Mouse (Mus musculus): Measurements from ENCODE around the gene Dst. TPM values are rescaled to one million over a fixed set of nuclear protein-coding genes. Genes with fewer than 3 reads are reported as not detected.

Gene Dst
- polyA plus RNA-seq, 1 experiment from 2014 or later, result 17.9 TPM

GRCm38 (mm10) chr1:34132875-34133274 is 224.8 kb downstream of the Dst start:
- H3K27ac ChIP-seq (replicated peaks), result peak overlapping the region; percentile 94
- H3K36me3 ChIP-seq, result peaks cover 17% of the 10 kb centered on the region
- H3K27me3 ChIP-seq (replicated peaks), result no peaks in the 10 kb centered on the region
- ATAC-seq (ENCODE audit: extremely low read depth, insufficient number of reproducible peaks, low FRiP score, low TSS enrichment), result no peak
- H3K4me2 ChIP-seq, result peak overlapping the region; percentile 58
- WGBS, result 25% methylated on average over 16 of the region's 16 CpGs
- peak overlapping the region; percentile 71 for H3K9ac ChIP-seq
- H3K9me3 ChIP-seq, result no peaks in the 10 kb centered on the region
- H3K4me3 ChIP-seq, result peak overlapping the region; percentile 22
- H3K4me1 ChIP-seq, result peaks cover 71% of the 10 kb centered on the region

DNA sequence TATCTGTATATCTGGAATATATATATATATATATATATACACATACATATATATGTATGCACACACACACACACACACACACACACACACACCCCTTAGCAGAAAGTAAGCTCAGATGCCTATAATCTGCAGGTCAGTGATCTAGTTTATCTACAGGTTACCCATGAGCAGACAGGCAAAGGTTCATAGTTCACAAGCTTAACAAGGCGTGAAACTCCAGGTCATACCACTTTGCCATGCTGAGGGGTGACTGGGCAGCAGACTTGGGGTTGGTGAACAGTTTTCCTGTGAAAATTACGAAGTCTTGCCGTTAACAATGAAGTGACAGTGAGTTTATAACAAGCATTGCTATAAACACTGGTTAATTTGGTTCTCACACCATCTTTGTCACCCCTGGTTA is 227.5 kb downstream of the Dst start:
- no peak overlapping the region for H3K4me2 ChIP-seq
- H3K4me3 ChIP-seq, result no peak overlapping the region
- peaks cover 60% of the 10 kb centered on the region for H3K4me1 ChIP-seq
- no peak for ATAC-seq (ENCODE audit: extremely low read depth, insufficient number of reproducible peaks, low FRiP score, low TSS enrichment)
- no peak overlapping the region for H3K27ac ChIP-seq (replicated peaks)
- H3K36me3 ChIP-seq, result peaks cover 17% of the 10 kb centered on the region
- no peak overlapping the region for H3K9ac ChIP-seq
- no peaks in the 10 kb centered on the region for H3K27me3 ChIP-seq (replicated peaks)
- H3K9me3 ChIP-seq, result no peaks in the 10 kb centered on the region
- 88% methylated on average over 3 of the region's 3 CpGs for WGBS

DNA sequence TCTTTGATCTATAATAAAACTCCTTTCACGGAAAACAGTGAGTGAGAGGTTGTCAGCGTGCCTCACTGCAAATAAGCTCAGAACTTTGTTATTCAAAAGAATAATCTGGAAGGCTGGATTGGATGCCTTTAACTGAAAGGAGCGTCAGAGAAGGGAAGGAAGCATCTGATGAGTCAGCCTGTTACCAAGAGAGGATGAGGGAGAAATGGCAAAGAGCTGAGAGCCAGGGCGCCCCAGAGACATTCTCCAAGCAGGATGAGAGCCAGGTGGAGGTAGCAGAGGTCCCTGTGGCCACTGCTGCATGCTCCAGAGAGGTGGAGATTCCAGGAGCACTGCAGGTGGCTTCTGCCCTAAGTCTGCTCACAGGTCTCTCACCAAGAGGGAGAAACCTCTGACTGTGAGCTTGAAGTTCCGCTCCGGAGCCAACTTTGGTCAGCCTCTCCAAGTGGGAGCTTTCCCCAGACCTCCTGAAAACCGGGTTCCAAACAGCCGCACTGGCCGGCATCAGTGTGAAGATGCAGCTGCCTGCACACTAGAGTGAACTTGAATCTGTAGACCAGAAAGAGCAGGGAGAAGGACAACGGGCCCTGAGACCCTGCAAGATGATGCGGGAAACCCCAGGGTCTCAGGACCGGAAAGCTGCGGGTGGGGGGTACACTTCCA is 231.3 kb downstream of the Dst start:
- 60% methylated on average over 13 of the region's 13 CpGs for WGBS
- H3K27ac ChIP-seq (replicated peaks), result no peak overlapping the region; the same call in 1 of the 2 replicates
- H3K9me3 ChIP-seq, result no peaks in the 10 kb centered on the region
- H3K4me2 ChIP-seq, result no peak overlapping the region
- H3K4me3 ChIP-seq, result no peak overlapping the region
- ATAC-seq (ENCODE audit: extremely low read depth, insufficient number of reproducible peaks, low FRiP score, low TSS enrichment), result no peak
- peaks cover 55% of the 10 kb centered on the region for H3K4me1 ChIP-seq
- peaks cover 17% of the 10 kb centered on the region for H3K36me3 ChIP-seq
- no peaks in the 10 kb centered on the region for H3K27me3 ChIP-seq (replicated peaks)
- H3K9ac ChIP-seq, result no peak overlapping the region

- H3K9ac ChIP-seq, result no peak overlapping the region
- no peak overlapping the region for H3K27ac ChIP-seq (replicated peaks)
- no peak overlapping the region for H3K4me2 ChIP-seq
- H3K27me3 ChIP-seq (replicated peaks), result no peaks in the 10 kb centered on the region
- no peak overlapping the region for H3K4me3 ChIP-seq
- peaks cover 16% of the 10 kb centered on the region for H3K36me3 ChIP-seq
- no peaks in the 10 kb centered on the region for H3K9me3 ChIP-seq
- peaks cover 48% of the 10 kb centered on the region for H3K4me1 ChIP-seq
- 76% methylated on average over 6 of the region's 6 CpGs for WGBS
- ATAC-seq (ENCODE audit: extremely low read depth, insufficient number of reproducible peaks, low FRiP score, low TSS enrichment), result no peak
These were observed 231.9 kb downstream of the Dst start for GRCm38 (mm10) chr1:34139871-34140471.

- peaks cover 46% of the 10 kb centered on the region for H3K4me1 ChIP-seq
- H3K27me3 ChIP-seq (replicated peaks), result no peaks in the 10 kb centered on the region
- no peak for ATAC-seq (ENCODE audit: extremely low read depth, insufficient number of reproducible peaks, low FRiP score, low TSS enrichment)
- 0 out of 2 replicates have a peak overlapping the region, but pooled peaks have one; percentile 33 for H3K27ac ChIP-seq (replicated peaks)
- H3K36me3 ChIP-seq, result peaks cover 10% of the 10 kb centered on the region
- no peaks in the 10 kb centered on the region for H3K9me3 ChIP-seq
- WGBS, result 58% methylated on average over 3 of the region's 3 CpGs
- H3K4me2 ChIP-seq, result no peak overlapping the region
- no peak overlapping the region for H3K9ac ChIP-seq
- H3K4me3 ChIP-seq, result no peak overlapping the region
These were observed 232.7 kb downstream of the Dst start for GRCm38 (mm10) chr1:34140686-34141085.

- no peak overlapping the region for H3K4me2 ChIP-seq
- peaks cover 46% of the 10 kb centered on the region for H3K4me1 ChIP-seq
- WGBS, result 46% methylated on average over 9 of the region's 9 CpGs
- no peak for ATAC-seq (ENCODE audit: extremely low read depth, insufficient number of reproducible peaks, low FRiP score, low TSS enrichment)
- no peak overlapping the region for H3K4me3 ChIP-seq
- H3K27ac ChIP-seq (replicated peaks), result no peak overlapping the region; the same call in 1 of the 2 replicates
- H3K36me3 ChIP-seq, result peaks cover 5% of the 10 kb centered on the region; the same call in 1 of the 2 replicates
- H3K9ac ChIP-seq, result no peak overlapping the region
- H3K27me3 ChIP-seq (replicated peaks), result no peaks in the 10 kb centered on the region
- H3K9me3 ChIP-seq, result no peaks in the 10 kb centered on the region
These were observed 235.0 kb downstream of the Dst start for GRCm38 (mm10) chr1:34142951-34143580.

GRCm38 (mm10) chr1:34144826-34145225 is 236.8 kb downstream of the Dst start:
- Histone ChIP-seq H3K4me2 (no peak overlapping the region), H3K4me1 (peaks cover 37% of the 10 kb centered on the region), H3K9me3 (no peaks in the 10 kb centered on the region), H3K36me3 (peaks cover 7% of the 10 kb centered on the region; the same call in 1 of the 2 replicates), H3K9ac (no peak overlapping the region), H3K27ac (replicated peaks) (no peak overlapping the region), H3K4me3 (no peak overlapping the region), H3K27me3 (replicated peaks) (no peaks in the 10 kb centered on the region)
- WGBS, result 91% methylated on average over 7 of the region's 7 CpGs
- no peak for ATAC-seq (ENCODE audit: extremely low read depth, insufficient number of reproducible peaks, low FRiP score, low TSS enrichment)

GRCm38 (mm10) chr1:34148039-34148438 is 240.0 kb downstream of the Dst start:
- Histone ChIP-seq H3K4me3 (no peak overlapping the region), H3K4me2 (no peak overlapping the region), H3K27ac (replicated peaks) (no peak overlapping the region), H3K4me1 (peaks cover 8% of the 10 kb centered on the region), H3K36me3 (peaks cover 16% of the 10 kb centered on the region; the same call in 1 of the 2 replicates), H3K9ac (no peak overlapping the region), H3K27me3 (replicated peaks) (no peaks in the 10 kb centered on the region), H3K9me3 (no peaks in the 10 kb centered on the region)
- no peak for ATAC-seq (ENCODE audit: extremely low read depth, insufficient number of reproducible peaks, low FRiP score, low TSS enrichment)
- WGBS, result 87% methylated on average over 11 of the region's 11 CpGs

- Histone ChIP-seq H3K9ac (no peak overlapping the region), H3K36me3 (peaks cover 34% of the 10 kb centered on the region; the same call in 1 of the 2 replicates), H3K27me3 (replicated peaks) (no peaks in the 10 kb centered on the region), H3K27ac (replicated peaks) (peak overlapping the region; percentile 57), H3K4me2 (no peak overlapping the region), H3K4me3 (no peak overlapping the region), H3K4me1 (no peaks in the 10 kb centered on the region), H3K9me3 (no peaks in the 10 kb centered on the region)
- no peak for ATAC-seq (ENCODE audit: extremely low read depth, insufficient number of reproducible peaks, low FRiP score, low TSS enrichment)
- whole genome bisulfite sequencing, result 64% methylated on average over 10 of the region's 10 CpGs
These were observed 242.5 kb downstream of the Dst start for GRCm38 (mm10) chr1:34150416-34151093.

- WGBS, result 84% methylated on average over 5 of the region's 5 CpGs
- no peak for ATAC-seq (ENCODE audit: extremely low read depth, insufficient number of reproducible peaks, low FRiP score, low TSS enrichment)
- H3K27ac ChIP-seq (replicated peaks), result no peak overlapping the region
- no peak overlapping the region for H3K4me3 ChIP-seq
- H3K9ac ChIP-seq, result no peak overlapping the region
- H3K4me1 ChIP-seq, result peaks cover 1% of the 10 kb centered on the region; the same call in 1 of the 2 replicates
- no peak overlapping the region for H3K4me2 ChIP-seq
- no peaks in the 10 kb centered on the region for H3K9me3 ChIP-seq
- no peaks in the 10 kb centered on the region for H3K27me3 ChIP-seq (replicated peaks)
- peaks cover 42% of the 10 kb centered on the region; the same call in 1 of the 2 replicates for H3K36me3 ChIP-seq
These were observed 244.7 kb downstream of the Dst start for GRCm38 (mm10) chr1:34152683-34153082.

GRCm38 (mm10) chr1:34156058-34156457 is 248.0 kb downstream of the Dst start:
- Histone ChIP-seq H3K27ac (replicated peaks) (no peak overlapping the region), H3K36me3 (peaks cover 55% of the 10 kb centered on the region), H3K9ac (no peak overlapping the region), H3K4me2 (no peak overlapping the region), H3K27me3 (replicated peaks) (no peaks in the 10 kb centered on the region), H3K4me3 (no peak overlapping the region), H3K4me1 (peaks cover 3% of the 10 kb centered on the region; the same call in 1 of the 2 replicates), H3K9me3 (no peaks in the 10 kb centered on the region)
- no peak for ATAC-seq (ENCODE audit: extremely low read depth, insufficient number of reproducible peaks, low FRiP score, low TSS enrichment)
- 81% methylated on average over 7 of the region's 7 CpGs for WGBS

All from heart, embryonic 13.5 days (tissue).